Mouse (Mus musculus): ENCODE measurements around the gene Fam184b. TPM values are rescaled to one million over a fixed set of nuclear protein-coding genes. Genes with fewer than 3 reads are reported as not detected.

Fam184b gene
- polyA plus RNA-seq (2015; fragmentation: Nextera tagmentation; extraction: Ambion mirVana) = 3.1 and 3.4 TPM in 2 replicates

- no peaks in the 10 kb centered on the region for H3K9me3 ChIP-seq
- no peaks in the 10 kb centered on the region for H3K36me3 ChIP-seq
- under 1% methylated on average over 48 of the region's 48 CpGs for WGBS
- peak; percentile 53; the same call in 1 of the 2 replicates for ATAC-seq (ENCODE audit: insufficient read depth, low FRiP score, low read depth)
- peaks cover 10% of the 10 kb centered on the region; the same call in 1 of the 2 replicates for H3K4me1 ChIP-seq
- peak within 1 kb of the TSS; percentile 41 for H3K9ac ChIP-seq
- peak within 1 kb of the TSS; percentile 16; the same call in 1 of the 2 replicates for H3K27ac ChIP-seq
- peak within 1 kb of the TSS; percentile 58 for H3K4me3 ChIP-seq (replicated peaks)
- H3K4me2 ChIP-seq = peak within 1 kb of the TSS; percentile 97
- peaks cover 5% of the 10 kb centered on the region; the same call in 1 of the 2 replicates for H3K27me3 ChIP-seq (replicated peaks)
Observed at GRCm38 (mm10) chr5:45638806-45639714, at the start of gene Fam184b. Gene Fam184b (minus strand): TSS chr5:45639614.

DNA sequence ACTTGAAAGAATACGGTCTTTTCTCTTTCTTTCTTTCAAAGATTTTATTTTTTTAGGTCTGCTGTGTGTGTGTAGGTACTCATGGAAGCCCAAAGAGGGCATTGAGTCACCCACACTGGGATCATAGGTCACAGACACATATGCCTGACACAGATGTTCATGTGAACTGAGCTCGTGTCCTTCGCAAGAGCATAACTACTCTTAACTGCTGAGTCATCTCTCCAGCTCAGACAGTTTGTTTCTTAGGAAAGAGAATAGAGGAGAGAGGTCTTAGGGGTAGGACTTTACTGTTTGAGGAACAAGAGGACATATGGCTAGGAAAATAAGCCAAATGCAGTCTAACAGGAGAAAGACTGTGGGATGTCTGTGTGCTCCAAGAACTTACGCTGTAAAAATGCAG, 49.7 kb upstream of the Fam184b start:
- no peak overlapping the region for H3K4me2 ChIP-seq
- peaks cover 5% of the 10 kb centered on the region; the same call in 1 of the 2 replicates for H3K36me3 ChIP-seq
- WGBS = 82% methylated on average over 4 of the region's 4 CpGs
- no peak overlapping the region for H3K9ac ChIP-seq
- H3K27ac ChIP-seq = no peak overlapping the region
- H3K4me1 ChIP-seq = no peaks in the 10 kb centered on the region
- no peak for ATAC-seq (ENCODE audit: insufficient read depth, low FRiP score, low read depth)
- H3K27me3 ChIP-seq (replicated peaks) = no peaks in the 10 kb centered on the region
- H3K9me3 ChIP-seq = no peaks in the 10 kb centered on the region
- no peak overlapping the region for H3K4me3 ChIP-seq (replicated peaks)

GRCm38 (mm10) chr5:45686223-45686622, 46.8 kb upstream of the Fam184b start:
- Histone ChIP-seq H3K27ac (no peak overlapping the region), H3K4me3 (replicated peaks) (no peak overlapping the region), H3K27me3 (replicated peaks) (no peaks in the 10 kb centered on the region), H3K9ac (no peak overlapping the region), H3K36me3 (peaks cover 5% of the 10 kb centered on the region; the same call in 1 of the 2 replicates), H3K9me3 (no peaks in the 10 kb centered on the region), H3K4me1 (no peaks in the 10 kb centered on the region), H3K4me2 (no peak overlapping the region)
- ATAC-seq (ENCODE audit: insufficient read depth, low FRiP score, low read depth) = no peak
- WGBS = 89% methylated on average over 3 of the region's 3 CpGs

DNA sequence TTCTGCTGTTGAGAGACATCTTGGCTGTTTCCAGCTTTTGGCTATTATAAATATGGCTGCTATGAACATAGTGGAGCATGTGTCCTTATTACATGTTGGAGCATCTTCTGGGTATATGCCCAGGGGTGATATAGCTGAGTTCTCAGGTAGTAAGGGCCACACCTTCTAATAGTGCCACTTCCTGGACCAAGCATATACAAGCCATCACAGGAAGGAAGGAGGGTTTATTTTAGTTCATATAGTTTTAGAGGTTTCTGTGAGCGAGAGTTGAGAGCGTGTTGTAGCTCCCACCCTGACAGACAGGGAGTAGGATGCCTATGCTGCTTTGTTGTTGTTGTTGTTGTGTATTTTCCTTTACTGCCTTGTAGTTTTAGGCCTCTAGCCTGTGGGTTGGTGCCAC, 45.8 kb upstream of the Fam184b start:
- 92% methylated on average over 2 of the region's 2 CpGs for WGBS
- H3K27me3 ChIP-seq (replicated peaks) = no peaks in the 10 kb centered on the region
- H3K27ac ChIP-seq = no peak overlapping the region
- peaks cover 10% of the 10 kb centered on the region; the same call in 1 of the 2 replicates for H3K36me3 ChIP-seq
- H3K4me1 ChIP-seq = no peaks in the 10 kb centered on the region
- H3K4me2 ChIP-seq = no peak overlapping the region
- no peak overlapping the region for H3K4me3 ChIP-seq (replicated peaks)
- no peaks in the 10 kb centered on the region for H3K9me3 ChIP-seq
- no peak for ATAC-seq (ENCODE audit: insufficient read depth, low FRiP score, low read depth)
- no peak overlapping the region for H3K9ac ChIP-seq

DNA sequence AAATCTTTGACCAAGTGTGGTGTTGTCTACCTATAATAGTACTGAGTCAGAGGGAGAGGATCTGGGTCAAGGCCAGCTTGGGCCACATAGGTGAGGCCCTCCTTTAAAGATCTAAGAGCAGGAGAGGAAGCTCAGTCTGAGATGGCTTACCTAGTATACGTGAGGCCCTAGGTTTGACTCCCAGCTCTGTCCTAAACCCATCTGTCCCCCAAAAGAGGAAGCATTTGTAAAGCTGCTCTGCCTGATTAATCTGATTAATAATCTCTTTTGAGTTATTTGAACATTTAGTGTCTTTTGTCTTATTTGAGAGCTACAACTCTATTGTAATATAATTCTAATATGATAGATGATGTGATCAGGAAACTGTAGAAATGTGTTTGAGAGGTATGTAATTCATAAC, 44.0 kb upstream of the Fam184b start:
- Histone ChIP-seq H3K4me3 (replicated peaks) (no peak overlapping the region), H3K27me3 (replicated peaks) (no peaks in the 10 kb centered on the region), H3K27ac (no peak overlapping the region), H3K4me2 (no peak overlapping the region), H3K9me3 (no peaks in the 10 kb centered on the region), H3K9ac (no peak overlapping the region), H3K36me3 (peaks cover 10% of the 10 kb centered on the region; the same call in 1 of the 2 replicates), H3K4me1 (no peaks in the 10 kb centered on the region)
- 85% methylated on average over 1 of the region's 1 CpGs for WGBS
- ATAC-seq (ENCODE audit: insufficient read depth, low FRiP score, low read depth) = no peak

DNA sequence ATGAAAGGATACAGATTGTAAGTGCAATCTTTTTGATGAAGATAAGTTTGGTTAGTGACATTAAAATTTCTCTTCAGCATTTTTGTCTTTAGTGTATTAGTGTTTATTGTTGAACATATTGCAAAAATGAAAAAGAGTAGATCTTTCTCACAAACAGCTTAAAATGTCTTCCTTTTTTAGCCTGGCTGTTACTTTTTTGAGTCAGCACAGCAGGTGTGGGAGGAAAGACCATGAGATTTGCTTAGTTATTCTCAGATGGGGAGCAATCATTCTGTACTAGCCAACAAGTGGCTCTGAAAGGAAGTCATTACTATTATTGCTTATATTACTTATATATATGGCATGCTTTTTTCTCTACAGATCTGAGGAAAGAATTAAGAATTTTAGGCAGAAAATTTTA, 40.5 kb upstream of the Fam184b start:
- no peaks in the 10 kb centered on the region for H3K27me3 ChIP-seq (replicated peaks)
- no peak overlapping the region for H3K9ac ChIP-seq
- no peak overlapping the region for H3K4me2 ChIP-seq
- H3K4me1 ChIP-seq = no peaks in the 10 kb centered on the region
- no peak overlapping the region for H3K4me3 ChIP-seq (replicated peaks)
- no peak for ATAC-seq (ENCODE audit: insufficient read depth, low FRiP score, low read depth)
- H3K9me3 ChIP-seq = no peaks in the 10 kb centered on the region
- no peak overlapping the region for H3K27ac ChIP-seq
- H3K36me3 ChIP-seq = peaks cover 10% of the 10 kb centered on the region; the same call in 1 of the 2 replicates

DNA sequence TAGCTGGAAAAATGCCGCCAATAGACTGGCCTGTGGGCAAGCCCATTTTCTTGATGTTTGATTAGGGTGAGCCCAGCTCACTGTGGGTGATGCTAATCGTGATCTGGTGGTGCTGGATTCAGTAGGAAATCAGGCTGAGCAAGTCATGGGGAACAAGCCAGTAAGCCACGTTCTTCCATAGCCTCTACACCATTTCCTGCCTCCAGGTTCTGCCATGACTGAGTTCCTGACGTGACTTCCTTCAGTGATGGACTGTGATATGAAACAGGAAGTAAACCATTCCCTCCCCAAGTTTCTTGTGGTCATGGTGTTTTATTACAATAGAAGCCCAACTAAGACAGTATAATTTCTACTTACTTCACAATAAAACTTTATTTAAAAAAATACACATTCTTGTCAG, 38.2 kb upstream of the Fam184b start:
- Histone ChIP-seq H3K9ac (no peak overlapping the region), H3K4me1 (no peaks in the 10 kb centered on the region), H3K9me3 (no peaks in the 10 kb centered on the region), H3K4me2 (no peak overlapping the region), H3K36me3 (peaks cover 10% of the 10 kb centered on the region; the same call in 1 of the 2 replicates), H3K4me3 (replicated peaks) (no peak overlapping the region), H3K27me3 (replicated peaks) (no peaks in the 10 kb centered on the region), H3K27ac (no peak overlapping the region)
- WGBS = 72% methylated on average over 4 of the region's 4 CpGs
- no peak for ATAC-seq (ENCODE audit: insufficient read depth, low FRiP score, low read depth)

- no peak overlapping the region for H3K4me2 ChIP-seq
- no peaks in the 10 kb centered on the region for H3K4me1 ChIP-seq
- H3K9me3 ChIP-seq = no peaks in the 10 kb centered on the region
- H3K9ac ChIP-seq = no peak overlapping the region
- H3K27ac ChIP-seq = no peak overlapping the region
- H3K27me3 ChIP-seq (replicated peaks) = no peaks in the 10 kb centered on the region
- no peak overlapping the region for H3K4me3 ChIP-seq (replicated peaks)
- H3K36me3 ChIP-seq = peaks cover 5% of the 10 kb centered on the region; the same call in 1 of the 2 replicates
- no peak for ATAC-seq (ENCODE audit: insufficient read depth, low FRiP score, low read depth)
- 96% methylated on average over 1 of the region's 1 CpGs for WGBS
Observed at GRCm38 (mm10) chr5:45675032-45675431, 35.6 kb upstream of the Fam184b start.

DNA sequence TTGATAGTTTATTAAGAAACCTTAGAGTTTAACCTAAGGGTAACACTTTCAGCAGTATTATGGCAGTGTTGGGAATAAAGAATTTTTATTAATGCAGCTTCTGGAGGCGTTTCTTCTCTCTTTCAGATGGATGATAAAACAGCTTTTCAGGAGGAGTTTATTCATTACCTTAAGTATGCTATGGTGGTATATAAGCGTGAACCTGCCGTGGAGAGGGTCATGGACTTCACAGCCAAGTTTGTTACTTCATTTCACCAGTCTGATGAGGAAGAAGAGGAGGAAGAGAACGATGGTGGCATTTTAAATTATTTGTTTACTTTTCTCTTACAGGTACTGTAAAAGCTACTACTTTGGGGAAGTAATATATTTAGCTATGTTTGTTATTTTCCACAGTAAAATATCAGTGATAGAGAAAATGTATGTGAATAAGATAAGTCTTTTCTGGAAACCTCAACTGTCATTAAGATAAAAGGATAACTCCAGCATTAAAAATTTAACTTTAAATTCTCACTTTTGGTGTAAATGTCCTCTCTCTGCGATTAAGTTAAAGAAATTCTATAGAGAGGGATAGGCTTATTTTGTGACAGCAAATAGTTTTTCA, 31.6 kb upstream of the Fam184b start:
- 46% methylated on average over 5 of the region's 5 CpGs for WGBS
- no peaks in the 10 kb centered on the region for H3K36me3 ChIP-seq
- H3K27ac ChIP-seq = no peak overlapping the region
- peaks cover 4% of the 10 kb centered on the region; the same call in 1 of the 2 replicates for H3K4me1 ChIP-seq
- ATAC-seq (ENCODE audit: insufficient read depth, low FRiP score, low read depth) = no peak
- 0 out of 2 replicates have a peak overlapping the region, but pooled peaks have one; percentile 68 for H3K9ac ChIP-seq
- H3K4me3 ChIP-seq (replicated peaks) = no peak overlapping the region; the same call in 1 of the 2 replicates
- no peaks in the 10 kb centered on the region for H3K9me3 ChIP-seq
- H3K4me2 ChIP-seq = peak overlapping the region; percentile 88
- H3K27me3 ChIP-seq (replicated peaks) = no peaks in the 10 kb centered on the region

- peak overlapping the region; percentile 68 for H3K9ac ChIP-seq
- peak overlapping the region; percentile 86 for H3K27ac ChIP-seq
- no peaks in the 10 kb centered on the region for H3K9me3 ChIP-seq
- H3K27me3 ChIP-seq (replicated peaks) = no peaks in the 10 kb centered on the region
- peak overlapping the region; percentile 90 for H3K4me3 ChIP-seq (replicated peaks)
- peak overlapping the region; percentile 88 for H3K4me2 ChIP-seq
- no peak for ATAC-seq (ENCODE audit: insufficient read depth, low FRiP score, low read depth)
- H3K4me1 ChIP-seq = peaks cover 4% of the 10 kb centered on the region; the same call in 1 of the 2 replicates
- no peaks in the 10 kb centered on the region for H3K36me3 ChIP-seq
- under 1% methylated on average over 13 of the region's 13 CpGs for WGBS
Observed at GRCm38 (mm10) chr5:45670280-45670670, 30.9 kb upstream of the Fam184b start.

GRCm38 (mm10) chr5:45669598-45670279, 30.3 kb upstream of the Fam184b start, which contains the start of gene Ncapg:
Gene Ncapg (plus strand): TSS chr5:45669919.
- H3K4me3 ChIP-seq (replicated peaks) = peak within 1 kb of the TSS; percentile 90
- peaks cover 4% of the 10 kb centered on the region; the same call in 1 of the 2 replicates for H3K4me1 ChIP-seq

More at GRCm38 (mm10) chr5:45669598-45670279, 30.3 kb upstream of the Fam184b start, which contains the start of gene Ncapg:
- Histone ChIP-seq H3K27ac (peak within 1 kb of the TSS; percentile 91), H3K9ac (peak within 1 kb of the TSS; percentile 69), H3K9me3 (no peaks in the 10 kb centered on the region), H3K36me3 (no peaks in the 10 kb centered on the region), H3K27me3 (replicated peaks) (no peaks in the 10 kb centered on the region), H3K4me2 (peak within 1 kb of the TSS; percentile 88)
- peak; percentile 100 for ATAC-seq (ENCODE audit: insufficient read depth, low FRiP score, low read depth)
- under 1% methylated on average over 66 of the region's 66 CpGs for WGBS

All from stomach, embryonic 15.5 days (tissue).